Mouse (Mus musculus): Measurements from ENCODE around the gene Fgf8.

The Fgf8 gene

GRCm38 (mm10) chr19:45730042-45730441, 12.7 kb downstream of the Fgf8 start:
- no peak for DNase-seq (ENCODE audit: inconsistent ontology term)

GRCm38 (mm10) chr19:45727231-45727630, 15.5 kb downstream of the Fgf8 start:
- no peak for DNase-seq (ENCODE audit: inconsistent ontology term)

- DNase-seq (ENCODE audit: inconsistent ontology term) = no peak
Observed at GRCm38 (mm10) chr19:45725677-45726277, 16.9 kb downstream of the Fgf8 start.

GRCm38 (mm10) chr19:45722188-45722587, 20.5 kb downstream of the Fgf8 start:
- DNase-seq (ENCODE audit: inconsistent ontology term) = no peak

GRCm38 (mm10) chr19:45718286-45718685, 24.4 kb downstream of the Fgf8 start:
- DNase-seq (ENCODE audit: inconsistent ontology term) = peak; percentile 6

- DNase-seq (ENCODE audit: inconsistent ontology term) = peak; percentile 64
Observed at GRCm38 (mm10) chr19:45717493-45718220, 25.1 kb downstream of the Fgf8 start.

GRCm38 (mm10) chr19:45708704-45709103, 34.0 kb downstream of the Fgf8 start:
- DNase-seq (ENCODE audit: inconsistent ontology term) = no peak

- no peak for DNase-seq (ENCODE audit: inconsistent ontology term)
Observed at GRCm38 (mm10) chr19:45696281-45696600, 46.5 kb downstream of the Fgf8 start.

- DNase-seq (ENCODE audit: inconsistent ontology term) = no peak
Observed at GRCm38 (mm10) chr19:45695496-45696280, 47.0 kb downstream of the Fgf8 start.

- DNase-seq (ENCODE audit: inconsistent ontology term) = no peak
Observed at GRCm38 (mm10) chr19:45694056-45694455, 48.7 kb downstream of the Fgf8 start.

- DNase-seq (ENCODE audit: inconsistent ontology term) = no peak
Observed at GRCm38 (mm10) chr19:45692211-45692610, 50.5 kb downstream of the Fgf8 start.

GRCm38 (mm10) chr19:45691001-45691535, 51.6 kb downstream of the Fgf8 start:
- no peak for DNase-seq (ENCODE audit: inconsistent ontology term)

GRCm38 (mm10) chr19:45687001-45687400, 55.7 kb downstream of the Fgf8 start:
- no peak for DNase-seq (ENCODE audit: inconsistent ontology term)
